Mouse (Mus musculus) WW6 (cell line): ENCODE measurements around the gene Sod1.
"Not testable (repeated sequence)": the region's sequence is repeated elsewhere in the genome, so short reads cannot be mapped to it uniquely, and the experiment has no call there.

Experiments used
- DNase-seq: peaks from one replicate; pipeline ENCODE4 v3.0.0-alpha.2; 2013; ENCODE audit warnings: low read depth, low spot score

Gene Sod1

GRCm38 (mm10) chr16:90211767-90212166 is 8.8 kb upstream of the Sod1 start:
- DNase-seq = no peak

- DNase-seq = no peak
Measured at GRCm38 (mm10) chr16:90213477-90214339, 6.8 kb upstream of the Sod1 start.

GRCm38 (mm10) chr16:90214731-90215565 is 5.6 kb upstream of the Sod1 start:
- no peak for DNase-seq

GRCm38 (mm10) chr16:90215879-90216278 is 4.7 kb upstream of the Sod1 start:
- not testable (repeated sequence) for DNase-seq

- DNase-seq = no peak
Measured at GRCm38 (mm10) chr16:90216414-90216813, 4.1 kb upstream of the Sod1 start.

GRCm38 (mm10) chr16:90217356-90217755 is 3.2 kb upstream of the Sod1 start:
- DNase-seq = no peak

GRCm38 (mm10) chr16:90217926-90218325 is 2.6 kb upstream of the Sod1 start:
- DNase-seq = no peak

- DNase-seq = not testable (repeated sequence)
Measured at GRCm38 (mm10) chr16:90219445-90219844, 1.1 kb upstream of the Sod1 start.

- DNase-seq = no peak
Measured at GRCm38 (mm10) chr16:90220892-90221431, 408 bp downstream of the Sod1 start.

GRCm38 (mm10) chr16:90221441-90222070 is 1.0 kb downstream of the Sod1 start:
- DNase-seq = no peak

- DNase-seq = no peak
Measured at GRCm38 (mm10) chr16:90229897-90230296, 9.3 kb downstream of the Sod1 start.

- no peak for DNase-seq
Measured at GRCm38 (mm10) chr16:90231302-90231701, 10.7 kb downstream of the Sod1 start.

GRCm38 (mm10) chr16:90233702-90234101 is 13.1 kb downstream of the Sod1 start:
- no peak for DNase-seq

- DNase-seq = no peak
Measured at GRCm38 (mm10) chr16:90234617-90235016, 14.1 kb downstream of the Sod1 start.

GRCm38 (mm10) chr16:90235188-90235587 is 14.6 kb downstream of the Sod1 start:
- DNase-seq = no peak

GRCm38 (mm10) chr16:90239128-90239746 is 18.7 kb downstream of the Sod1 start:
- no peak for DNase-seq

- DNase-seq = no peak
Measured at GRCm38 (mm10) chr16:90241875-90242274, 21.3 kb downstream of the Sod1 start.

- no peak for DNase-seq
Measured at GRCm38 (mm10) chr16:90242426-90243304, 22.1 kb downstream of the Sod1 start.

GRCm38 (mm10) chr16:90250099-90250498 is 29.5 kb downstream of the Sod1 start:
- no peak for DNase-seq

GRCm38 (mm10) chr16:90251256-90251655 is 30.7 kb downstream of the Sod1 start:
- not testable (repeated sequence) for DNase-seq
